Mouse (Mus musculus) T-helper 17 cell (primary cell): ENCODE measurements around the gene Gar1.

Experiments
- in situ Hi-C, 2 experiments: fragments of 300-600 bp; cut with MboI, MseI; formaldehyde crosslinking; loops; 1 replicate in 1 of 2; 2 replicates in 1 of 2; pipeline ENCODE4 v1.15.1; 2025; ENCODE audit warnings: high pct_unique_total_duplicates in 2 of 2

Gar1 gene

GRCm38 (mm10) chr3:129821736-129822135 lies 9.5 kb downstream of the Gar1 start:
- in situ Hi-C loops = no loop called here

DNA sequence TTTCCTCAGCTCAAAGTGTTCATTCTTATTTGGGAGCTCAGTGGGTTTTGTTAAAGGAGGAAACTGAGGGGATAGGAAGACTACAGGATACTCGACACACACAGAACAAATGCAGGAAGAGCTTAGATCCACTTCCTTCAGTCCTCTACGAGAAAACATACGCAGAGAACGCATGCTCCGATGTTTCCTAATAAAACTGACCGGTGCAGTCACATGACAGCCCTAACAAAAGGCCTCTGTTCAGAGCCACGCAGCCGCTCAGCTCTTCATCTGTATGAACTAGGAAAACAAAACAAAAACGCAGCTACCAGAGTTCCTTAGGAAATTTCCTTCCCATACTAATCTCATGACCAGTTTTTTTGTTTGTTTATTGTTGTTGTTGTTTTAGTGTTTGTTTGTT lies 10.3 kb downstream of the Gar1 start:
- in situ Hi-C loops = no loop called here

GRCm38 (mm10) chr3:129803765-129804164 lies 27.4 kb downstream of the Gar1 start, which contains the start of gene Lrit3:
Gene Lrit3 (minus strand): TSS chr3:129804030.
- in situ Hi-C loops = no loop called here

GRCm38 (mm10) chr3:129799011-129799410 lies 32.2 kb downstream of the Gar1 start:
- in situ Hi-C loops = no loop called here

- in situ Hi-C loops = no loop called here
These were observed 32.6 kb downstream of the Gar1 start for GRCm38 (mm10) chr3:129798551-129798950.

- in situ Hi-C loops = no loop called here
These were observed 33.9 kb downstream of the Gar1 start for GRCm38 (mm10) chr3:129797341-129797740.

DNA sequence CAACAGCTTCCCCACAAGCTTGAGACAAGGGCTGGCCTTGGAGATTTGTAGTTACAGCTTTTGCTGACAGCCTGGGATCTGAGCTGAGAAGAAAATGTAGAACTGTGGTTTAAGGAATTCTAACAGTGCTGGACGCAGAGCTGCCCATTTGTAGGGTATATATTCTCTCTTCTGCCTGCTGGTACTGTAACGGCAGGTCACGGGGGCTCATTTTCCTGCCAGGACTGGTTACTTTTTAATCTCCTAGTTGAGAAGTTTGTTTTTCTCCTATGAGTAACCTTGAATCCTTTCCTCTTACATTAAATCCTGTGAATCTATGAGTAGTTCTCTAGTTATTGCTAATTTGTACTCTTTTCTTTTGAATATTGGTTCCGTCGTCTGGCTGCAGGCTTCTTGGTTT lies 37.4 kb downstream of the Gar1 start:
- in situ Hi-C loops = no loop called here

- in situ Hi-C loops = loop anchor here in 1 of 2 experiments (10.0 kb wide), 1 partner anchor 1712 kb away; the partner anchor contains the start of gene Sgms2
These were observed 48.5 kb downstream of the Gar1 start for GRCm38 (mm10) chr3:129782746-129783145.

DNA sequence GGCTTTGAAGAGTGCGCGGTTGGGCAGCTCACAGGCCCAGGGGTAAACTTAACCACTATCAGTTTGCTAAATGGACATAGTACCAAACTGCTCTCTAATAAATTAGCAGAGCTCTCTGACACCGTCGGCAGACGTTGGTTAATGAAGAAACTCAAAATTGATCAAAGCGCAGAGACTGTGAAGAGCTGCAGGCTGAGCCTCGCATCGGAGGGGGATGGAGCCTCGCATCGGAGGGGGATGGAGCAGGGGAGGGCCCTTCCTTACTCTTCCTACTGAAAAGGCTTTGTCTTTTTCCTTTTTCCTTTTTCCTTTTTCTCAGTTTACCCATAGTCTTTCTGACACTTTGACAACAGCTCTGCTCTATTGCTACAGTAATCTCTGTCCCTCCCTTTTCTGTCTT lies 49.8 kb downstream of the Gar1 start:
- in situ Hi-C loops = loop anchor here in 1 of 2 experiments (10.0 kb wide), 1 partner anchor 1713 kb away; the partner anchor contains the start of gene Sgms2
